Comparison of ENCODE assay signal across 14 mouse cellular contexts in genomic region chr3:21296581-21297110, GRCm38 (mm10).
"Had no signal": no experiment of that assay in that cellular context is flagged by ENCODE, and none has a peak within 500 bp of the region (broad histone marks: within the 10 kb centered on the region; RNA-seq: fewer than 3 reads in every experiment).

No protein-coding gene starts in this region.

- H3K27me3 ChIP-seq: midbrain, embryonic 12.5 days; neural tube, embryonic 15.5 days had no signal

- H3K4me2 ChIP-seq: midbrain, embryonic 12.5 days; neural tube, embryonic 15.5 days had no signal

- H3K9me3 ChIP-seq: midbrain, embryonic 12.5 days; neural tube, embryonic 15.5 days had no signal

- H3K4me1 ChIP-seq: midbrain, embryonic 12.5 days; neural tube, embryonic 15.5 days had no signal

- H3K9ac ChIP-seq: liver, embryonic 14.5 days; midbrain, embryonic 12.5 days; neural tube, embryonic 15.5 days had no signal

- H3K36me3 ChIP-seq: midbrain, embryonic 12.5 days; neural tube, embryonic 15.5 days had no signal

- DNase-seq: kidney, postnatal 10 days; kidney, postnatal 4 days; left cerebral cortex, postnatal 4 days; liver; lung, adult 18-20 months; lung, postnatal 14 days; right cerebral cortex, adult 18-20 months; right cerebral cortex, postnatal 25 days; thymus, postnatal 36 days had no signal

- H3K4me3 ChIP-seq: layer of hippocampus, adult 2 months; midbrain, embryonic 12.5 days; myocyte; neural tube, embryonic 15.5 days had no signal

- H3K27ac ChIP-seq: layer of hippocampus, adult 2 months; liver, embryonic 14.5 days; midbrain, embryonic 12.5 days; neural tube, embryonic 15.5 days had no signal
